Comparison of ENCODE assay signal across 9 mouse cellular contexts in genomic region chr5:141024435-141024834, GRCm38 (mm10). TPM values are rescaled to one million over a fixed set of nuclear protein-coding genes. Genes with fewer than 3 reads are reported as not detected.
DNase-seq lines count a peak whose midpoint lies in the region; ATAC-seq and TF ChIP-seq lines count a peak whose summit lies in the region.
"Had no signal": no experiment of that assay in that cellular context is flagged by ENCODE, and none has a peak within 500 bp of the region (broad histone marks: within the 10 kb centered on the region; RNA-seq: fewer than 3 reads in every experiment).

No protein-coding gene starts in this region.

- ATAC-seq in liver, embryonic 12.5 days, result no peak
- ATAC-seq in forebrain, embryonic 15.5 days (replicated peaks), result no peak

- H3K4me1 ChIP-seq in liver, adult 2 months (ENCODE audit: control insufficient read depth, insufficient read depth, low read length), result no peaks in the 10 kb centered on the region
- no peaks in the 10 kb centered on the region for H3K4me1 ChIP-seq in liver, embryonic 12.5 days
- H3K4me1 ChIP-seq in small intestine, adult 2 months (ENCODE audit: control insufficient read depth, insufficient read depth, insufficient read length, low read length), result no peaks in the 10 kb centered on the region
- no peaks in the 10 kb centered on the region for H3K4me1 ChIP-seq in forebrain, embryonic 15.5 days
- H3K4me1 ChIP-seq: embryonic facial prominence, embryonic 15.5 days had no signal

- no peak for TF ChIP-seq POLR2A in liver, adult 2 months (IDR thresholded peaks at IDR 0.05; ENCODE audit: extremely low read depth, insufficient read depth, low read length)
- no peak for TF ChIP-seq POLR2A in small intestine, adult 2 months (IDR thresholded peaks at IDR 0.05; ENCODE audit: low read depth, low read length)

- H3K79me2 ChIP-seq in liver, adult 2 months (ENCODE audit: control insufficient read depth, insufficient read depth, low read length), result no peaks in the 10 kb centered on the region

- H3K36me3 ChIP-seq in liver, adult 2 months (ENCODE audit: control insufficient read depth, insufficient read depth, low read length), result no peaks in the 10 kb centered on the region
- H3K36me3 ChIP-seq in liver, embryonic 12.5 days, result no peaks in the 10 kb centered on the region
- no peaks in the 10 kb centered on the region for H3K36me3 ChIP-seq in small intestine, adult 2 months (ENCODE audit: control insufficient read depth, insufficient read depth, low read length)
- H3K36me3 ChIP-seq in forebrain, embryonic 15.5 days, result no peaks in the 10 kb centered on the region
- H3K36me3 ChIP-seq: embryonic facial prominence, embryonic 15.5 days had no signal

- H3K27me3 ChIP-seq in liver, adult 2 months (ENCODE audit: control insufficient read depth, insufficient read depth, low read length), result peaks cover 2% of the 10 kb centered on the region; the same call in 1 of the 2 replicates
- H3K27me3 ChIP-seq in liver, embryonic 12.5 days (replicated peaks), result no peaks in the 10 kb centered on the region
- no peaks in the 10 kb centered on the region for H3K27me3 ChIP-seq in small intestine, adult 2 months (ENCODE audit: control insufficient read depth, insufficient read depth, low read length)
- no peaks in the 10 kb centered on the region for H3K27me3 ChIP-seq in forebrain, embryonic 15.5 days
- H3K27me3 ChIP-seq: embryonic facial prominence, embryonic 15.5 days had no signal

- H3K4me2 ChIP-seq in liver, embryonic 12.5 days, result no peak overlapping the region
- no peak overlapping the region for H3K4me2 ChIP-seq in forebrain, embryonic 15.5 days (replicated peaks)
- H3K4me2 ChIP-seq: embryonic facial prominence, embryonic 15.5 days had no signal

- H3K4me3 ChIP-seq in liver, adult 2 months (ENCODE audit: insufficient read depth, low read depth, low read length), result no peak overlapping the region
- no peak overlapping the region for H3K4me3 ChIP-seq in liver, embryonic 12.5 days
- H3K4me3 ChIP-seq in small intestine, adult 2 months (ENCODE audit: low read depth, low read length), result no peak overlapping the region
- no peak overlapping the region for H3K4me3 ChIP-seq in forebrain, embryonic 15.5 days
- H3K4me3 ChIP-seq: embryonic facial prominence, embryonic 15.5 days had no signal

- DNase-seq in adrenal gland, postnatal 14 days, result peak; percentile 27
- no peak for DNase-seq in adrenal gland, adult 2 months
- no peak for DNase-seq in liver, adult 2 months (ENCODE audit: extremely low read depth, low read depth, low spot score)
- DNase-seq in c-Kit-positive CD71-positive TER-119-positive erythroid progenitor cells, embryonic 14.5 days (ENCODE audit: low spot score), result peak; percentile 11
- no peak for DNase-seq in spleen, postnatal 14 days (ENCODE audit: low spot score in 2 of 2)

- TF ChIP-seq CTCF in liver, adult 2 months (IDR thresholded peaks at IDR 0.05; ENCODE audit: low read depth, low read length), result peak; percentile 51
- peak; percentile 74; the same call in 1 of the 2 replicates for TF ChIP-seq CTCF in small intestine, adult 2 months (IDR thresholded peaks at IDR 0.05; ENCODE audit: extremely low read depth, insufficient read length, insufficient replicate concordance, low read depth, low read length)

- H3K27ac ChIP-seq in liver, adult 2 months (replicated peaks; ENCODE audit: insufficient read depth, low read depth, low read length), result no peak overlapping the region
- H3K27ac ChIP-seq in liver, embryonic 12.5 days, result no peak overlapping the region
- H3K27ac ChIP-seq in small intestine, adult 2 months (ENCODE audit: insufficient read depth, low read depth, low read length), result no peak overlapping the region
- H3K27ac ChIP-seq in forebrain, embryonic 15.5 days (replicated peaks), result no peak overlapping the region
- H3K27ac ChIP-seq: embryonic facial prominence, embryonic 15.5 days had no signal

- H3K9ac ChIP-seq in liver, adult 2 months (ENCODE audit: low read depth, low read length), result no peak overlapping the region
- no peak overlapping the region for H3K9ac ChIP-seq in liver, embryonic 12.5 days
- no peak overlapping the region for H3K9ac ChIP-seq in forebrain, embryonic 15.5 days (replicated peaks)
- H3K9ac ChIP-seq: embryonic facial prominence, embryonic 15.5 days had no signal

- WGBS in liver, adult 2 months, result 68% methylated on average over 5 of the region's 5 CpGs
- WGBS in liver, embryonic 12.5 days (ENCODE audit: insufficient replicate concordance), result 47% methylated on average over 5 of the region's 5 CpGs
- 77% methylated on average over 5 of the region's 5 CpGs for WGBS in small intestine, adult 2 months
- 62% methylated on average over 5 of the region's 5 CpGs for WGBS in forebrain, embryonic 15.5 days

- 0 out of 2 replicates have a peak, but pooled peaks cover 2% of the 10 kb centered on the region for H3K9me3 ChIP-seq in liver, embryonic 12.5 days (replicated peaks)
- H3K9me3 ChIP-seq in forebrain, embryonic 15.5 days, result 0 out of 2 replicates have a peak, but pooled peaks cover 6% of the 10 kb centered on the region

RNA-seq across cellular contexts. Expression of gene Card11, which starts 24.1 kb away (rescaled TPM):
- total RNA-seq in adrenal gland, postnatal 14 days (2021), result 0.63 and 7.8 TPM in 2 replicates
- total RNA-seq in adrenal gland, adult 2 months (2021), result under 1 TPM; 0.31 to 0.40 TPM
- 0.62 and 0.63 TPM in 2 replicates for polyA plus RNA-seq in adrenal gland, adult 2 months (2012; rRNA removed)
- total RNA-seq in liver, adult 2 months (2014; rRNA removed), result 0.09 and 0.34 TPM in 2 replicates
- polyA plus RNA-seq in liver, adult 2 months (2012; rRNA removed), result 0.27 and 0.71 TPM in 2 replicates
- polyA plus RNA-seq in liver, embryonic 12.5 days (2016; fragmentation: Nextera tagmentation; extraction: Ambion mirVana), result 0.10 and 0.33 TPM in 2 replicates
- polyA plus RNA-seq in small intestine, adult 2 months (2012; rRNA removed), result 9.3 and 17.1 TPM in 2 replicates
- 0.06 and 0.08 TPM in 2 replicates for polyA plus RNA-seq in forebrain, embryonic 15.5 days (2015; fragmentation: Nextera tagmentation; extraction: Ambion mirVana)

Comparison
In these comparisons a context has a peak if more than half of its experiments do, and no peak if none do; other contexts are left out.
1. DNase-seq: peak in adrenal gland, postnatal 14 days (single experiment) and c-Kit-positive CD71-positive TER-119-positive erythroid progenitor cells, embryonic 14.5 days (single experiment); none in adrenal gland, adult 2 months (single experiment), liver, adult 2 months (single experiment) and spleen, postnatal 14 days (0 of 2).